Mouse (Mus musculus) T-cell, adult 2 months (primary cell): ENCODE measurements at regions not wholly inside any gene's neighbourhood (a gene's known extent, or its start where the extent isn't known, plus 50 kb on each side); places are given as distances from the start of the nearest gene placed in this dataset.

ENCODE experiments used
- DNase-seq: peaks from one replicate; pipeline ENCODE4 v3.0.0; 2022; ENCODE audit warnings: low spot score

GRCm38 (mm10) chr6:47354515-47354914 lies 98.7 kb upstream of the Cul1 start:
- no peak for DNase-seq

- DNase-seq, result no peak
Measured at GRCm38 (mm10) chr6:47355500-47355899, 97.7 kb upstream of the Cul1 start.

- no peak for DNase-seq
Measured at GRCm38 (mm10) chr6:47356500-47356899, 96.7 kb upstream of the Cul1 start.

GRCm38 (mm10) chr6:47358686-47359085 lies 94.5 kb upstream of the Cul1 start:
- DNase-seq, result peak; percentile 11

- no peak for DNase-seq
Measured at GRCm38 (mm10) chr6:47364002-47364401, 89.2 kb upstream of the Cul1 start.

GRCm38 (mm10) chr6:47364556-47364955 lies 88.6 kb upstream of the Cul1 start:
- no peak for DNase-seq

- no peak for DNase-seq
Measured at GRCm38 (mm10) chr6:47365651-47366645, 87.2 kb upstream of the Cul1 start.

- no peak for DNase-seq
Measured at GRCm38 (mm10) chr6:47367461-47367860, 85.7 kb upstream of the Cul1 start.

GRCm38 (mm10) chr6:47375705-47376104 lies 77.5 kb upstream of the Cul1 start:
- DNase-seq, result no peak

GRCm38 (mm10) chr6:47381451-47381850 lies 71.7 kb upstream of the Cul1 start:
- DNase-seq, result no peak

GRCm38 (mm10) chr6:47386550-47386949 lies 66.6 kb upstream of the Cul1 start:
- no peak for DNase-seq

- no peak for DNase-seq
Measured at GRCm38 (mm10) chr6:47389908-47390307, 63.3 kb upstream of the Cul1 start.

- no peak for DNase-seq
Measured at GRCm38 (mm10) chr6:47390436-47391002, 62.7 kb upstream of the Cul1 start.

- no peak for DNase-seq
Measured at GRCm38 (mm10) chr6:47391014-47391802, 62.0 kb upstream of the Cul1 start.

GRCm38 (mm10) chr6:47395465-47396337 lies 57.5 kb upstream of the Cul1 start:
- DNase-seq, result peak; percentile 68
